Mouse (Mus musculus): Measurements from ENCODE around the gene Atp6v0a2. TPM values are rescaled to one million over a fixed set of nuclear protein-coding genes. Genes with fewer than 3 reads are reported as not detected.
"Not testable (repeated sequence)": the region's sequence is repeated elsewhere in the genome, so short reads cannot be mapped to it uniquely, and the experiment has no call there.

The Atp6v0a2 gene
- polyA plus RNA-seq, 2 experiments: 33.3 to 42.8 TPM

- H3K4me1 ChIP-seq (ENCODE audit: control insufficient read depth, insufficient read depth, low read length): peaks cover 13% of the 10 kb centered on the region
- no peak for TF ChIP-seq POLR2A (IDR thresholded peaks at IDR 0.05; ENCODE audit: borderline replicate concordance, extremely low read depth, insufficient read depth, insufficient read length)
- WGBS: 18% methylated on average over 11 of the region's 11 CpGs
- no peak for ATAC-seq (ENCODE audit: low FRiP score, low read depth)
- H3K4me3 ChIP-seq (replicated peaks; ENCODE audit: low read length): peak overlapping the region; percentile 92
- peak overlapping the region; percentile 59 for H3K4me2 ChIP-seq (replicated peaks; ENCODE audit: low read depth, low read length, severe bottlenecking)
- H3K27ac ChIP-seq (replicated peaks; ENCODE audit: low read depth, low read length): no peak overlapping the region
- no peaks in the 10 kb centered on the region for H3K9me3 ChIP-seq (ENCODE audit: control insufficient read depth, low read length)
- H3K9ac ChIP-seq (ENCODE audit: low read depth, low read length, severe bottlenecking): peak overlapping the region; percentile 75
- H3K27me3 ChIP-seq (ENCODE audit: control insufficient read depth, insufficient read depth, low read length): no peaks in the 10 kb centered on the region
- DNase-seq (ENCODE audit: low spot score): no peak
- peaks cover 12% of the 10 kb centered on the region for H3K36me3 ChIP-seq (ENCODE audit: control insufficient read depth, insufficient read depth, low read length)
Measured at GRCm38 (mm10) chr5:124629641-124630040, 1.3 kb downstream of the Atp6v0a2 start.

- peaks cover 31% of the 10 kb centered on the region for H3K36me3 ChIP-seq (ENCODE audit: control insufficient read depth, insufficient read depth, low read length)
- H3K9ac ChIP-seq (ENCODE audit: low read depth, low read length, severe bottlenecking): no peak overlapping the region
- H3K4me3 ChIP-seq (replicated peaks; ENCODE audit: low read length): no peak overlapping the region
- no peak for TF ChIP-seq POLR2A (IDR thresholded peaks at IDR 0.05; ENCODE audit: borderline replicate concordance, extremely low read depth, insufficient read depth, insufficient read length)
- H3K27ac ChIP-seq (replicated peaks; ENCODE audit: low read depth, low read length): no peak overlapping the region
- H3K27me3 ChIP-seq (ENCODE audit: control insufficient read depth, insufficient read depth, low read length): no peaks in the 10 kb centered on the region
- no peak overlapping the region for H3K4me2 ChIP-seq (replicated peaks; ENCODE audit: low read depth, low read length, severe bottlenecking)
- ATAC-seq (ENCODE audit: low FRiP score, low read depth): no peak
- H3K4me1 ChIP-seq (ENCODE audit: control insufficient read depth, insufficient read depth, low read length): peaks cover 13% of the 10 kb centered on the region
- H3K9me3 ChIP-seq (ENCODE audit: control insufficient read depth, low read length): no peaks in the 10 kb centered on the region
- no peak for DNase-seq (ENCODE audit: low spot score)
- 93% methylated on average over 11 of the region's 11 CpGs for WGBS
Measured at GRCm38 (mm10) chr5:124631685-124632084, 3.3 kb downstream of the Atp6v0a2 start.

- H3K4me1 ChIP-seq (ENCODE audit: control insufficient read depth, insufficient read depth, low read length): peaks cover 13% of the 10 kb centered on the region
- H3K36me3 ChIP-seq (ENCODE audit: control insufficient read depth, insufficient read depth, low read length): peaks cover 39% of the 10 kb centered on the region
- H3K27ac ChIP-seq (replicated peaks; ENCODE audit: low read depth, low read length): no peak overlapping the region
- H3K9ac ChIP-seq (ENCODE audit: low read depth, low read length, severe bottlenecking): no peak overlapping the region
- no peak for TF ChIP-seq POLR2A (IDR thresholded peaks at IDR 0.05; ENCODE audit: borderline replicate concordance, extremely low read depth, insufficient read depth, insufficient read length)
- DNase-seq (ENCODE audit: low spot score) (no peak), ATAC-seq (ENCODE audit: low FRiP score, low read depth) (no peak)
- H3K4me2 ChIP-seq (replicated peaks; ENCODE audit: low read depth, low read length, severe bottlenecking): no peak overlapping the region
- H3K27me3 ChIP-seq (ENCODE audit: control insufficient read depth, insufficient read depth, low read length): no peaks in the 10 kb centered on the region
- H3K9me3 ChIP-seq (ENCODE audit: control insufficient read depth, low read length): no peaks in the 10 kb centered on the region
- H3K4me3 ChIP-seq (replicated peaks; ENCODE audit: low read length): no peak overlapping the region
- 65% methylated on average over 5 of the region's 5 CpGs for WGBS
Measured at GRCm38 (mm10) chr5:124632461-124632860, 4.1 kb downstream of the Atp6v0a2 start.

GRCm38 (mm10) chr5:124633425-124633824 lies 5.0 kb downstream of the Atp6v0a2 start:
- no peak for TF ChIP-seq POLR2A (IDR thresholded peaks at IDR 0.05; ENCODE audit: borderline replicate concordance, extremely low read depth, insufficient read depth, insufficient read length)
- no peak overlapping the region for H3K4me2 ChIP-seq (replicated peaks; ENCODE audit: low read depth, low read length, severe bottlenecking)
- H3K4me3 ChIP-seq (replicated peaks; ENCODE audit: low read length): no peak overlapping the region
- 68% methylated on average over 2 of the region's 2 CpGs for WGBS
- peaks cover 7% of the 10 kb centered on the region for H3K4me1 ChIP-seq (ENCODE audit: control insufficient read depth, insufficient read depth, low read length)
- no peak for ATAC-seq (ENCODE audit: low FRiP score, low read depth)
- no peak overlapping the region for H3K9ac ChIP-seq (ENCODE audit: low read depth, low read length, severe bottlenecking)
- peaks cover 47% of the 10 kb centered on the region for H3K36me3 ChIP-seq (ENCODE audit: control insufficient read depth, insufficient read depth, low read length)
- no peaks in the 10 kb centered on the region for H3K9me3 ChIP-seq (ENCODE audit: control insufficient read depth, low read length)
- H3K27me3 ChIP-seq (ENCODE audit: control insufficient read depth, insufficient read depth, low read length): no peaks in the 10 kb centered on the region
- no peak overlapping the region for H3K27ac ChIP-seq (replicated peaks; ENCODE audit: low read depth, low read length)
- DNase-seq (ENCODE audit: low spot score): no peak

GRCm38 (mm10) chr5:124635068-124635467 lies 6.7 kb downstream of the Atp6v0a2 start:
- H3K27me3 ChIP-seq (ENCODE audit: control insufficient read depth, insufficient read depth, low read length); H3K9ac ChIP-seq (ENCODE audit: low read depth, low read length, severe bottlenecking); H3K9me3 ChIP-seq (ENCODE audit: control insufficient read depth, low read length); H3K4me2 ChIP-seq (replicated peaks; ENCODE audit: low read depth, low read length, severe bottlenecking); H3K4me3 ChIP-seq (replicated peaks; ENCODE audit: low read length); H3K27ac ChIP-seq (replicated peaks; ENCODE audit: low read depth, low read length); H3K4me1 ChIP-seq (ENCODE audit: control insufficient read depth, insufficient read depth, low read length); ATAC-seq (ENCODE audit: low FRiP score, low read depth); DNase-seq (ENCODE audit: low spot score): not testable (repeated sequence)
- WGBS: 88% methylated on average over 4 of the region's 4 CpGs
- H3K36me3 ChIP-seq (ENCODE audit: control insufficient read depth, insufficient read depth, low read length): peaks cover 62% of the 10 kb centered on the region

GRCm38 (mm10) chr5:124636139-124636538 lies 7.8 kb downstream of the Atp6v0a2 start:
- Histone ChIP-seq H3K9me3 (ENCODE audit: control insufficient read depth, low read length) (no peaks in the 10 kb centered on the region), H3K9ac (ENCODE audit: low read depth, low read length, severe bottlenecking) (no peak overlapping the region), H3K4me1 (ENCODE audit: control insufficient read depth, insufficient read depth, low read length) (no peaks in the 10 kb centered on the region), H3K27ac (replicated peaks; ENCODE audit: low read depth, low read length) (no peak overlapping the region), H3K4me2 (replicated peaks; ENCODE audit: low read depth, low read length, severe bottlenecking) (no peak overlapping the region), H3K4me3 (replicated peaks; ENCODE audit: low read length) (no peak overlapping the region), H3K27me3 (ENCODE audit: control insufficient read depth, insufficient read depth, low read length) (no peaks in the 10 kb centered on the region), H3K36me3 (ENCODE audit: control insufficient read depth, insufficient read depth, low read length) (peaks cover 70% of the 10 kb centered on the region)
- DNase-seq (ENCODE audit: low spot score) (no peak), ATAC-seq (ENCODE audit: low FRiP score, low read depth) (no peak)
- 92% methylated on average over 3 of the region's 3 CpGs for WGBS
- TF ChIP-seq POLR2A (IDR thresholded peaks at IDR 0.05; ENCODE audit: borderline replicate concordance, extremely low read depth, insufficient read depth, insufficient read length): no peak
